Mouse (Mus musculus) cerebellum, postnatal 10 days (tissue): Measurements from ENCODE around the gene 2610301B20Rik.
"Not testable (repeated sequence)": the region's sequence is repeated elsewhere in the genome, so short reads cannot be mapped to it uniquely, and the experiment has no call there.

ENCODE experiments used
- DNase-seq, 2 experiments: peaks; one replicate each; pipeline ENCODE4 v3.0.0; 2021; ENCODE audit warnings: mixed read lengths in 2 of 2

The 2610301B20Rik gene

DNA sequence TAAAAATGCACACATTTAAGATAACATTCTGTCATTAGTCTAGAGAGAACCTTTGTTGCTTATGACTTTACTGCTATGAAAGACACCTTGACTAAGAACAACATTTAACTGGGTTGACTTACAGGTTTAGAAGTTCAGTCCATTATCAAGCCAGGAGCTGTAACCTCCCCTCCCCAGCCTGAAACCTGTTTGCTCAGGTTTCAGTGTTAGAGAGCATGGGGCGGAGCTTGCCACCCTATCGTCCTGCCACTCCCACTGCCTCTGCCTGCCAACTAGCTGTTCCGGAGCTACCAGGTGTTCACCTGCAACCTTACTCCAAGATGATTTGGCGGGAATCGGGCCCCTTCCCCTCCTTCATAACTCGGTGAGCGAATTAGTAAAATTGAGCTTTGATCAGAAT lies 37.1 kb downstream of the 2610301B20Rik start:
- DNase-seq = not testable (repeated sequence)

GRCm38 (mm10) chr4:10911909-10912478 lies 37.7 kb downstream of the 2610301B20Rik start:
- DNase-seq = no peak

- DNase-seq = peak; percentile 93 to 95
These were observed 38.5 kb downstream of the 2610301B20Rik start for GRCm38 (mm10) chr4:10912611-10913301.

DNA sequence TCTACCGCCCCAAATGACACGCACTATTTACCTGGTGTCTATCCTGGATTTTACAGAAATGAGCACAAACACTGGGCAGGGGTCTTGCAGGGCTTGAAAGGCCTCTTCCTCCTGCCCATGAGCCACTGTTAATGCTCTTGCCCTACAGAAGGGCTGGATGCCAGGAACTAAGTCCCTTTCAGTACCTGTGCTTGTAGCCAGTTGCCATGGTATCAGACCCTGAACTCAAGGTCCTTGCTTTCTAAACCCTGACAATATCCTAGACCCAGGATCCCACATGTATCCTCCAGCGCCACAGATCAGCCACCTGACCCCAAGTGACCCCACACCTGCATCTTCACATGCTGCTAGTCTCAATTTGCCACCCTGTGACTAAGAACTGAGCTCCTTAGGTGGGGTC lies 39.1 kb downstream of the 2610301B20Rik start:
- no peak for DNase-seq

DNA sequence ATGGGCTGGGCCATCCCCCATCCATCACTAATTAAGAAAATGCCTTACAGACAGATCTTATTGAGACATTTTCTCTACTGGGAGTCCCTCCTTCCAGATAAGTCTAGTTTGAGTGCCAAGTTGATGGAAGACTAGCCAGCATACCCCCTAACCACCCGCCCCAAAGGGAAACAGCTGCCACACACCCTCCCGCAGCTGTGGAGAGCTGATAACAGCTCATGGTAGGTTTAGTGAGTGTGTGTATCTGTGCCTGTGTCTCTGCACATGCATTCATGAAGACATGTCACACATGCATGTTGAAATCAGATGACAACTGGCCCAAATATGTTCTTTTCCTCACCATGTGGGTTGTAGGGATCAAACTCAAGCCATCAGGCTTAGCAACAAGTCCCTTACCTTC lies 40.5 kb downstream of the 2610301B20Rik start:
- no peak for DNase-seq

DNA sequence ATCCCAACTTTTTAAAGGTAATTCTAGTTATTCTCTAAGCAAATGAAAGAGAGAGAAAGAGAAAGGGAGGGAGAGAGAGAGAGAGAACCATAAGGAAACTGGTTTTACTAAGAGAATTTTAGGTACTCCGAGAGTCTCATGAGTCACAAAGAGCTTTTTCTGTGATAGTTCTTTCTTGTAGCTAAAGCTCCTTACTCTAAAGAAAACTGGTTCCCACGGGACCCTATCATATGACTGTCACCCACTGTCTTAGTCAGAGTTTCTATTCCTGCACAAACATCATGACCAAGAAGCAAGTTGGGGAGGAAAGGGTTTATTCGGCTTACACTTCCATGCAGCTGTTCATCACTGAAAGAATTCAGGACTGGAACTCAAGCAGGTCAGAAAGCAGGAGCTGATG lies 41.0 kb downstream of the 2610301B20Rik start:
- no peak for DNase-seq

DNA sequence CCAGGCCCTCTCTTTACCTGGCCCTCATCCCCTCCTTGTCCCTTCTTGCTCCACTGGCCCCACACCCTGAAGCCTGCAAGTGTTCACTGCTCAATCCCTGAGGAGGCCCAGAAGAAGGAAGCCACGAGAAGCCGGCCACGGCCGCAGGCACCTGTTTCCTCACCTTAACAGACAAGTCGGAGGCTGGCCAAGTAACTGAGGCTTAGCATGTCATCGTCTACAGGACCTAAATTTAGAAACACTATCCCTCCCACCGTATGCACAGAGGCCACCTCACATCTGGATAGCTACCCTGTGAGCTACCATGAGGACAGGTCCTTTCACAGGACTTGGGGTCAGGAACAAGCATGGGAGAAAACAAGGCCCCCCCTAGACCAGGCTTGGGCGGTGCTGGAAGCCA lies 44.1 kb downstream of the 2610301B20Rik start:
- DNase-seq = no peak

DNA sequence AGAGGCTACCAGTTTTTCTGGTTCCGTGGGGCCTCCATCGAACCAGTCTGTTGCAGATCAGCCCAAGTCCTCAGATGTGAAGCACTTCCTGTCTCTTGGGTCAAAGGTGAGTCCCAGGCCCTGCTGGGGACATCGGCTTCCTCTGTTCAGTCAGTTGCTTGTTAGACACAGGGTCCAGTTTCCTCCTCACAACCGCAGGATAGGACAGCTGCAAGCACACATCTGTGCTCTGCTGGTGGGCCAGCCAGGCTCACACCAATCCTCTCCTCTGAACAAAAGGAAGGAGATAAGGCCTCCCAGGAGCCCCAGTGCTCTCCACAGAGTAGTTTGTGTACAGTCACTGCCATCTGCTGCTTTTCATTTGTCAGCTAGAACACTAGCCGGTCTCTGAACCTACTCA lies 44.8 kb downstream of the 2610301B20Rik start:
- DNase-seq = no peak

DNA sequence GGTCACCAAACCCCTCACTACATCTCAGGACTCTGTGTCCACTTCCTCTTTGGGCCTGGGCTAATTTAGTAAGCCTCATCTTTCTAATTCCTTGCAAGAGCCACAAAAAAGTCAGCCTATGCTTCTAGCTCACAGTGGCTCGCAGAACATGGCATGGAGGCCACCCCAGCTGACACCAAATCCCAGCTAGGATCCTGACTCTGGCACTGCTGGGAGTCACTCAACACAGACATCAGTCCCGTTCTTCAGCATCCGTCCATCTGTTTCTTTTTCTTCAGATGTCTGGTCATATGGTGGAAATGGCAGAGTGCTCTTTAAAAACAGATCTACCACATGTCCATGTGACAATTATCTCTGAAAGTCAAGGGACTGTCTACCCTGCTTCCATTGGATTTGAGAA lies 45.2 kb downstream of the 2610301B20Rik start:
- no peak for DNase-seq

DNA sequence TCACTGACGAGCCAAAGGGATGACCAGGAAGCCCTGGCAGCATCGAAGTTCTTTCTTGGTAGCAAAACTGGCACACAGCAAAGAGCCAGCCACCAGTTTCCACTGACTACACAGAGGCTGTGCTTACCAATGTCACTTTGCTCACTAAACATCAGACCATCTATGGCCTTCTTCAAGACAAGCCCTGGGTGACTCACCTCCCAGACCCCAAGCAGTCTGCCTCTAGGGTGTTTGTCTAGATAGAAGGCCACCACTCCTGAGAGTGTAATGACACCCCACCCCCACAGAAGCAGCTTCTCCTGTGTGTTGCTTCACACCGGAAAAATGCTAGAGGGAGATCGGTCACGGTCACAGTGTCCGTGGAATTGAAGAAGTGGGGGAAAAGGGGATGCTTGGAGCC lies 45.7 kb downstream of the 2610301B20Rik start:
- DNase-seq = no peak

GRCm38 (mm10) chr4:10920622-10921021 lies 46.3 kb downstream of the 2610301B20Rik start:
- DNase-seq = no peak

GRCm38 (mm10) chr4:10923180-10923579 lies 48.9 kb downstream of the 2610301B20Rik start:
- DNase-seq = peak; percentile 81 to 82

DNA sequence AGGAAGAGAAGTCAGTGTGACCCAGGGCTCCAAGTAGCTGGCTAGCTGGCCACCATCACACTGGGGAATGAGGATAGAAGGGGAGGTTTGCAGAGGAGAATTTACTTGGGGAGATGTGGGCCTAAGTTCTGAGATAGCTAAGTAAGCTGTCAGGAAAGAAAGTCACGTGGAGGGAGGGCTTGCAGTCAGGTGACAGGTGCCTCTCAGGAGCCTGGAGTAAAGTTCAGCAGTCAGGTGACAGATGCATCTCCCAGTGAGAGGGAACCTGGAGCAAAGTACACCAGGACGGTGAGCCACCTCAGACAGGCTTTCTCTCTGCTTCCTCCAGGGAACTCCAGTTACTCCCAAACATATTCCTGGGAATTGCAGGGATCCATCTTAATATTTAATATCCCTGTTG lies 49.8 kb downstream of the 2610301B20Rik start:
- no peak for DNase-seq

- DNase-seq = no peak
These were observed 50.2 kb downstream of the 2610301B20Rik start for GRCm38 (mm10) chr4:10924541-10924940.

DNA sequence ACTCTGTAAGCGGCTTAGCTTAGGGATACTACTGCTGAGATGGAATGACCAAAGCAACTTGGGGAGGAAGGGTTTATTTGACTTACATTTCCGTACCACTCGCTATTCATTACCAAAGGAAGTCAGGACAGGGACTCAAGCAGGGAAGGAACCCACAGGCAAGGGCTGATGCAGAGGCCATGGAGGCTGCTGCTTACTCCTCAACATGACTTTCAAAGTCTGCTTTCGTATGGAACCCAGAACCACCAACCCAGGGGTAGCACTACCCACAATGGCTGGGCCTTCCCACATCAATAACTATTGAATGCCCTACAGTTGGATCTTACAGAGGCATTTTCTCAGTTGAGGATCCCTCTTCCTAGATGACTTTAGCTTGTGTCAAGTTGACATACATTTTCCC lies 52.1 kb downstream of the 2610301B20Rik start:
- DNase-seq = no peak

DNA sequence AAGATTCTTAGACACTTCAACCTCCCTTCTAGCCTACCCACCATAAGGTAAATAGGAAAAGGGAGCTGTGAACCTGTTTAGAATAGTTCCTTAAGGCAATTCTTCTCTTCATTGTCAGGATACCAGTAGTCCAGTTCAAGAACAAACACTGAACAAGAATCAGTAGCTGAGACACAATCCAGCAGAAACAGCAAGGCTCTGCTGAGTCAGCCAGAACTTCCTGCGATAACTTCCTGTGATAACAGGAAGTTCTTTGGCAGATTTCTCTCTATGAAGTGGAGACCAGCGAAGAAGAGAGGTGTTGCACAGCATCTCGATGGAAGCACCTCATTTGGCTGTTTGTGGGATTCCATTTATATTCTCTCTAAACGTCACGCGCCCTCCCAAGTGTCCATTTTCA lies 53.9 kb downstream of the 2610301B20Rik start:
- no peak for DNase-seq

GRCm38 (mm10) chr4:10929726-10930125 lies 55.4 kb downstream of the 2610301B20Rik start:
- DNase-seq = no peak

- no peak for DNase-seq
These were observed 56.7 kb downstream of the 2610301B20Rik start for GRCm38 (mm10) chr4:10931040-10931439.

DNA sequence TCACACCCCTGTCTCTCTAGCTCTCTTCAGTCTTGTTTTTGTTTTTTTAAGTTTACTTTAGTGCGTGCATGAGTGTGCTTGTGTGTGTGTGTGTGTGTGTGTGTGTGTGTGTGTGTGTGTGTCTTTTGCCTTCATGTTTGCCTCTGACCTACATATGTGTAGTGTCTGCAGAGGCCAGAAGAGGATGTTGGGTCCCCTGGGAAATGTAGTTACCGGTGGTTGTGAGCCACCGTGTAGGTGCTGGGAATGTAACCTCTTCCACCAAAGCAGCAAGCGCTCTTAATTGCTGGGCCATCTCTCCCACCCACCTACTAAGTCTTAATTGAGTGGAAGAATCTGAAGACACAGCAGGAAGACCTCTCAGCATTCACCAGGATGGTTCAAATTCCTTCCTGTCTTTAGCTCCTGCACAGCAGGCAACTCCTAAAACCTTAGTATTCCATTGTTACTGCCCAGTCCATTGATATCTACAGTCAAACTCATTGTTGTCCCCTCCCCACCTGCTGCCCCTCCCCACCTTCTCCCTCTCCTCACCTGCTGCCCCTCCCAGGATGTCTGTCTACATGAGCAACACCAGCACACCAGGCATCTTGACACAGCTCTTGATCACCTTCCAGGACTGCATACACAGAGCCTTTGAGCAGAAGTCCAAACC lies 57.9 kb downstream of the 2610301B20Rik start:
- no peak for DNase-seq

DNA sequence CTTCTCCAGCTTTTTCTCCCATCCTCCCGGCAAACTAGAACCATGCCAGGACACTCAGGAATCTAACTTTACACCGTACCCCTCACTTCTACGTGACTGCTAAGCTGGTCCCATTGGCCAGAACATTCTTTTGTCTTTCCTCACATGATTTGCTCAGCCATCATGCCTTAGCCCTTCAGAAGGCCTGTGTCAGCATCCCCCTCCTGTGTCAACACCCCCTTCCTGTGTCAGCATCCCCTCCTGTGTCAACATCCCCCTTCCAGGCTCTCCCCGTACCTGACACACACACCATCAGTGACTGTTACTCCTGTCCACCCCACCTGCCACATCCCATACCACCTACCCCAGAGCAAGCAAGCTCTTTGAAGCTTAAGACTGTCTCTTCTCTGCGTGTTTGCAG lies 58.5 kb downstream of the 2610301B20Rik start:
- DNase-seq = no peak

DNA sequence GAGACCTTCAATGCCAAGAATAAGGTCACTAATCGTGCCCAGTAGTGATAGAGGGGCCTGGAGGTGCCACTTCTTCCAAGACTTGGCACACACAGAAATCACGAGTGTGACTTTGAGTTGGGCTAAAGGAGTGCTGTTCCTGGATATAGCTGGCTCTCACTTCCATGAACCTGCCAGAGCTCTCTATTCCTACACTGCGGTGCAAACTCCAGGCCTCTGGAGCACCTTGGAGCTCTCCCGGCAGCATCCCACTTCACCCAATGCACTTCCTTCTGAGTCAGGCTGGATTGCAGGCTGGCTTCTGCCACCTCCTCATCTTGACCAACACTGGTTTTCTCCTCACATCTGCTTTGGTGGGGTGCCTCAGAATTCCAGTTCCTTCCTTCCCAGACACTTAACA lies 62.5 kb downstream of the 2610301B20Rik start:
- DNase-seq = no peak
